Mouse (Mus musculus): ENCODE measurements around the gene Elac2. TPM values are rescaled to one million over a fixed set of nuclear protein-coding genes. Genes with fewer than 3 reads are reported as not detected.

The Elac2 gene
- total RNA-seq, 2 experiments from 2014 or later: 24.9 to 29.5 TPM

GRCm38 (mm10) chr11:65013906-65014305, 35.1 kb downstream of the Elac2 start:
- intact Hi-C loops (cut with DNase I): no loop called here
- DNase-seq (ENCODE audit: low spot score in 2 of 2): no peak

- intact Hi-C loops (cut with DNase I): no loop called here
- DNase-seq (ENCODE audit: low spot score in 2 of 2): no peak
Observed at GRCm38 (mm10) chr11:65016754-65017153, 37.9 kb downstream of the Elac2 start.

DNA sequence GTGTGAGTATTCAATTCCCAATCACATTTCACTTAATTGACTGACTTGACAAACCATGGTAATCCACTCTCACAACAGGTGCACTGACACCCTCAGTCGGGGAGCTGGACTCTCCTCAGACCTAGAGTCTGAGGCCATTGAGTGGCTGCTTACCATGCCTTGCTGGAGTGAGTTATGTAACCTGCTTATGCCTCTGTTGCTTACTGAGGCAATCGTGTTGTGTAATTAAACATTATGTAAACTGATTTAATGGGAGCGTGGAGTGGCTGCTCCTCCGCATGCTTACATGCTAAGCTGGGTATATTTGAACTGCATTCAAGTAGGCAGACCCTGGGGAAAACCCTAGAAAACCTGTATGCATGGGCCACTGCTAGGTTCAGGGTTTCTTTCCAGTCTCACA, 41.9 kb downstream of the Elac2 start:
- no peak for DNase-seq (ENCODE audit: low spot score in 2 of 2)
- intact Hi-C loops (cut with DNase I): no loop called here

GRCm38 (mm10) chr11:65022771-65023170, 43.9 kb downstream of the Elac2 start:
- DNase-seq (ENCODE audit: low spot score in 2 of 2): no peak
- intact Hi-C loops (cut with DNase I): no loop called here

DNA sequence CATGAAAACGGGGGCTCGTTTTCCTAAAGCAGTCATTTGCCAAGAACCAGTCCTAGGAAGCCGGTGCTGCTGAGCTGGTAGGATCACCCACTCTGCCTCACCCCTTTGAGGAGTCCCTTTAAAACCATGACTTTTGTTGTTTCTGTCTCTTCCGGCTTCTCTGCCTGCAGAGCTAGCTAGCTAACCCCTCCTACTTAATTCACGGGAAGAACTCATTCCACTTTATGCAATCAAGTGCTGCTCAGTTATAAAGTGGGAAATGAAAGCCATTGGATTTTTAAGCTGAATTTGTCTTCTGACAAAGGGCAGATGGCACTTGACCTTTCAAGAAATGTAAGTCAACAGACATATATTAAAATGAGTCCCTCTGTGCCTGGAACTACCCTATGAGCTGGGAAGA, 49.2 kb downstream of the Elac2 start:
- intact Hi-C loops (cut with DNase I): no loop called here
- no peak for DNase-seq (ENCODE audit: low spot score in 2 of 2)

DNA sequence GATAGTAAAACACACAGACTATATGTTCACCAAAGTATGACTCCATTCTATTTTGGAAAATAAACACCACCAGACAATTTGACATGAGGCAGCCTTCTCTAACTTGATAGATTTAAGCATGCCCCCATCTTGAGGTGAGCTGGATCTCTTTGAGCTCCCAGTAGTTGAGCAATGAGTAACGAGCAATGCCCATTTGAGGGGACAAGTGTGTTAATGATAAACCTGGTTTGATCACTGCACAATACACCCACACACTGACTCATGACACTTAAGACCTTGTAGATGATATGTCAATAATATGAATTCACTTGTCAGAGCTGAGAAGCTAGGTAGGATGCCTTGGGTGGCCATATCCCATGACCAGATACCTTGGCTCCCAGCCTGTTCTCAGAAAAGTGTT, 51.4 kb downstream of the Elac2 start:
- no peak for DNase-seq (ENCODE audit: low spot score in 2 of 2)
- intact Hi-C loops (cut with DNase I): no loop called here

GRCm38 (mm10) chr11:65032221-65032620, 53.4 kb downstream of the Elac2 start:
- intact Hi-C loops (cut with DNase I): no loop called here

DNA sequence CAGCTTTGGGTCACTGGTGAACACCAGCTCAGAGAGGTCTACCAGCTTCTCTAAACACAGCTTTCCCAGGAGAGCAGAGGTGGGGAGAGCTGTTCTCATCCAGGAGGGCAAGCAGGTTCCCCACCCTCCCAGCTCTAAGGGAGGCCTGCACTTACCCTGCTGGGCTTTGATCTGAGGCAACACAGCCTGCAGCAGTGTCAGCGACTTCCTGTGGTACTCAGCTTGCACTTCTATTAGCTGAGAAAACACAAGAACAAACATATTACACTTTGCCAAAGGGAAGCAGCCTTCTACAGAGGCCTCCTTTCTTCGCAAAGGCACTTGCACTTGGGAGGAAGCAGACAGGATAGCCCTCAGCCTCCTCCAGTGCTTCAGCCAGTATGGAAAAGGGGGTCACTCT, 60.2 kb downstream of the Elac2 start:
- intact Hi-C loops (cut with DNase I): no loop called here
- DNase-seq (ENCODE audit: low spot score in 2 of 2): no peak

More at GRCm38 (mm10) chr11:65032221-65032620, 53.4 kb downstream of the Elac2 start:
- no peak for DNase-seq (ENCODE audit: low spot score in 2 of 2)

DNA sequence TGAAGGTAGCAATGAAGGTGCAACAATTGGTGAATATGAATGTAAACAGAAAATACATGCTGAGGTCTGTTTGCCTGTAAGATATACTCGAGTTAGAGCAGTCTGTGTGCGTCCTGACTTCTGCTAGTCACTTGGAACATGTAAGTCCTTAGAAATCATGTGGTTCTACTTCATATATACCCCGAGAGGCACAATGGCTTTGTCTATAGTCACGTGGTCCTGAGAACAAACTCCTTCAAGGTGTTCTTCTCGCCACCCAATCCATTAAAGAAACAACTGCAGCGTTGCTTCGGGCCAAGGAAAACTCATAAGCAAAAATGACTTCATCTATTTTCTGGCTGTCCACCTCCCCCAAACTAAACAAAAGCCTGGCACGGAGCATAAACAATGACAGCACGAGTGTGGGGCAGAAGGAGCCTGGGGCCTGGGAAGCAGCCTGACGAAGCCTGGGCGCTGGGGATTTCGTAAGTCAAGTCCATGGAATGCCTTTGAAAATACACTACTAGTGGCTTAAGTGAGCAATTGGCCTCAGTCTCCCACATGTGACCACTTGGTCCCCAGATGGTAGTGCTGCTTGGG, 60.8 kb downstream of the Elac2 start:
- intact Hi-C loops (cut with DNase I): no loop called here
- DNase-seq (ENCODE audit: low spot score in 2 of 2): no peak

DNA sequence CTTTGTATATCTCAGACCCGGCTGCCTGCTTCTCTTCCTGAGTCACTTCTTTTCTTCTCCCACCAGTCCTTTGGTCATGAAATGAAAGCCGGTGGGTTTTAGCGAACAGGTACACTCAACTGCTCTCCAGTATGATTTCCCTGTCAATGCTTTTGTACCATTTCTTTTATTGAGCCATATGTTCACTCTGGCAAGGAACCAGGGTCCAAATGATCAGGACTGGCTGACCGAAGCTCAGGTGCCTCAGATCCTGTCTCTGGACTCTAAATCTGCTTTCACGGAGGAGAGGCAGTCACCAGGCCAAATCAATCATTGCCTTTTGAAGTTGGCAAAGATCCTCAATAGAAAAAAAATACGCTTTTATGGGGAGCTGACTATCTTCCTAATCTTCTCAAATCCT, 61.7 kb downstream of the Elac2 start:
- no peak for DNase-seq (ENCODE audit: low spot score in 2 of 2)
- intact Hi-C loops (cut with DNase I): no loop called here

DNA sequence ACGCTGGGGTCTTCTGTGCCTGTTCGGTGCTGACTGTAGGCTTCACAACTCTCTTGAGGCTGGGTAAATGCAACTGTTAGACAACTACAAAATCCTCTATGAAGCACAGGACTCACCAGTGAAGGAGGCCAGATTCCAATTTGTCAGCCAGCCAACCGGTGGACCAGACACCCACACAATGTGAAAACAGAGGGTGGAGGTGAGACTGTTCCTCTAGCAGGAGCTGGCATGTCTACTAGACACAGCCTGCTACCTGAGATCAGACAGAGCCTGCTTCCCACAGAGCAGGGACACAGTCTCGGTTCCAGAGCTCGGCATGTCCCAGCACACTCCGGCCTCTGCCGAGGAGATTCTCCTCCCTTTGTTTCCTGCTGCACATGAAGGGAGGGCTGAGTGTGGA, 70.3 kb downstream of the Elac2 start:
- intact Hi-C loops (cut with DNase I): no loop called here
- DNase-seq (ENCODE audit: low spot score in 2 of 2): peak; percentile 36 to 39

GRCm38 (mm10) chr11:65050819-65051218, 72.0 kb downstream of the Elac2 start:
- no peak for DNase-seq (ENCODE audit: low spot score in 2 of 2)
- intact Hi-C loops (cut with DNase I): loop anchor here (10.0 kb wide), 1 partner anchor 84 kb away; no protein-coding TSS in a partner anchor

Other genes starting within 250 kb of the Elac2 start
- gene 1700086D15Rik, start 180.9 kb downstream of the Elac2 start, total RNA-seq (2021): 1 to 10 TPM; 2.1 to 3.7 TPM
- 100 to 1,000 TPM; 145 to 152 TPM for gene Arhgap44, start 183.9 kb downstream of the Elac2 start, total RNA-seq (2021)

Measured in left cerebral cortex, postnatal 36 days (tissue).